Mouse (Mus musculus): ENCODE measurements at regions not wholly inside any gene's neighbourhood (a gene's known extent, or its start where the extent isn't known, plus 50 kb on each side); places are given as distances from the start of the nearest gene placed in this dataset.

- DNase-seq (ENCODE audit: low spot score in 2 of 2) = no peak
Measured at GRCm38 (mm10) chr11:19073265-19073664, 54.5 kb upstream of the Meis1 start.

GRCm38 (mm10) chr11:19073887-19074564 lies 55.2 kb upstream of the Meis1 start:
- DNase-seq (ENCODE audit: low spot score in 2 of 2) = no peak

- DNase-seq (ENCODE audit: low spot score in 2 of 2) = no peak
Measured at GRCm38 (mm10) chr11:19091101-19091857, 72.5 kb upstream of the Meis1 start.

GRCm38 (mm10) chr11:19092967-19093745 lies 74.4 kb upstream of the Meis1 start:
- no peak for DNase-seq (ENCODE audit: low spot score in 2 of 2)

- DNase-seq (ENCODE audit: low spot score in 2 of 2) = no peak
Measured at GRCm38 (mm10) chr11:19093749-19094148, 75.0 kb upstream of the Meis1 start.

- DNase-seq (ENCODE audit: low spot score in 2 of 2) = no peak
Measured at GRCm38 (mm10) chr11:19094183-19094582, 75.4 kb upstream of the Meis1 start.

GRCm38 (mm10) chr11:19102981-19103568 lies 84.3 kb upstream of the Meis1 start:
- no peak for DNase-seq (ENCODE audit: low spot score in 2 of 2)

- DNase-seq (ENCODE audit: low spot score in 2 of 2) = no peak
Measured at GRCm38 (mm10) chr11:19107180-19107579, 88.4 kb upstream of the Meis1 start.

GRCm38 (mm10) chr11:19109055-19109454 lies 90.3 kb upstream of the Meis1 start:
- no peak for DNase-seq (ENCODE audit: low spot score in 2 of 2)

GRCm38 (mm10) chr11:19111916-19112575 lies 93.3 kb upstream of the Meis1 start:
- DNase-seq (ENCODE audit: low spot score in 2 of 2) = peak; percentile 7 to 37

- DNase-seq (ENCODE audit: low spot score in 2 of 2) = no peak
Measured at GRCm38 (mm10) chr11:19117121-19117520, 98.3 kb upstream of the Meis1 start.

GRCm38 (mm10) chr11:19118258-19118657 lies 99.5 kb upstream of the Meis1 start:
- DNase-seq (ENCODE audit: low spot score in 2 of 2) = no peak

- no peak for DNase-seq (ENCODE audit: low spot score in 2 of 2)
Measured at GRCm38 (mm10) chr11:19119927-19120827, 101.4 kb upstream of the Meis1 start.

- DNase-seq (ENCODE audit: low spot score in 2 of 2) = no peak
Measured at GRCm38 (mm10) chr11:19120871-19121270, 102.1 kb upstream of the Meis1 start.

- DNase-seq (ENCODE audit: low spot score in 2 of 2) = no peak
Measured at GRCm38 (mm10) chr11:19135375-19136050, 116.7 kb upstream of the Meis1 start.

GRCm38 (mm10) chr11:19138423-19138822 lies 119.6 kb upstream of the Meis1 start:
- no peak for DNase-seq (ENCODE audit: low spot score in 2 of 2)

GRCm38 (mm10) chr11:19138831-19139230 lies 120.0 kb upstream of the Meis1 start:
- no peak for DNase-seq (ENCODE audit: low spot score in 2 of 2)

- no peak for DNase-seq (ENCODE audit: low spot score in 2 of 2)
Measured at GRCm38 (mm10) chr11:19143267-19144000, 124.6 kb upstream of the Meis1 start.

- DNase-seq (ENCODE audit: low spot score in 2 of 2) = no peak
Measured at GRCm38 (mm10) chr11:19144506-19144905, 125.7 kb upstream of the Meis1 start.

All from adrenal gland, postnatal 4 days (tissue).